Mouse (Mus musculus): ENCODE data around the gene Hmg20b. TPM values are rescaled to one million over a fixed set of nuclear protein-coding genes. Genes with fewer than 3 reads are reported as not detected.

Hmg20b gene
- polyA plus RNA-seq, 1 experiment from 2014 or later: 72.2 TPM

- Histone ChIP-seq H3K27me3 (ENCODE audit: control insufficient read depth, insufficient read depth, low read length) (no peaks in the 10 kb centered on the region), H3K4me1 (replicated peaks; ENCODE audit: control insufficient read depth, insufficient read depth) (peaks cover 8% of the 10 kb centered on the region; the same call in 1 of the 2 replicates), H3K9me3 (ENCODE audit: control insufficient read depth, low read length) (no peaks in the 10 kb centered on the region), H3K36me3 (ENCODE audit: control insufficient read depth, insufficient read depth, low read length) (peaks cover 15% of the 10 kb centered on the region; the same call in 1 of the 2 replicates), H3K27ac (replicated peaks) (peak within 1 kb of the TSS; percentile 95), H3K4me3 (ENCODE audit: low read depth, low read length) (peak within 1 kb of the TSS; percentile 86), H3K9ac (ENCODE audit: low read length) (peak within 1 kb of the TSS; percentile 92), H3K4me2 (replicated peaks; ENCODE audit: low read depth) (peak within 1 kb of the TSS; percentile 89)
- 5% methylated on average over 49 of the region's 54 CpGs for WGBS
- peak; percentile 88 for TF ChIP-seq EP300 (optimal IDR thresholded peaks at IDR 0.05)
- TF ChIP-seq CTCF (IDR thresholded peaks at IDR 0.05; ENCODE audit: low read depth): no peak
- peak; percentile 89 for ATAC-seq (ENCODE audit: low FRiP score, low TSS enrichment)
- peak; percentile 98 for DNase-seq (ENCODE audit: low spot score)
Measured at GRCm38 (mm10) chr10:81383802-81384604, 33.7 kb upstream of the Hmg20b start, which contains the start of the genes Dohh and Gm48551. Gene Dohh, plus strand, starts transcription at chr10:81384428. Gene Gm48551, plus strand, starts transcription at chr10:81384466.

- H3K4me3 ChIP-seq (ENCODE audit: low read depth, low read length): no peak overlapping the region
- 51% methylated on average over 5 of the region's 5 CpGs for WGBS
- TF ChIP-seq EP300 (optimal IDR thresholded peaks at IDR 0.05): no peak
- TF ChIP-seq CTCF (IDR thresholded peaks at IDR 0.05; ENCODE audit: low read depth): no peak
- no peak overlapping the region for H3K4me2 ChIP-seq (replicated peaks; ENCODE audit: low read depth)
- no peaks in the 10 kb centered on the region for H3K9me3 ChIP-seq (ENCODE audit: control insufficient read depth, low read length)
- DNase-seq (ENCODE audit: low spot score) (peak; percentile 88), ATAC-seq (ENCODE audit: low FRiP score, low TSS enrichment) (peak; percentile 1; the same call in 1 of the 2 replicates)
- peak overlapping the region; percentile 30; the same call in 1 of the 2 replicates for H3K27ac ChIP-seq (replicated peaks)
- H3K9ac ChIP-seq (ENCODE audit: low read length): no peak overlapping the region
- H3K27me3 ChIP-seq (ENCODE audit: control insufficient read depth, insufficient read depth, low read length): no peaks in the 10 kb centered on the region
- peaks cover 13% of the 10 kb centered on the region for H3K4me1 ChIP-seq (replicated peaks; ENCODE audit: control insufficient read depth, insufficient read depth)
- H3K36me3 ChIP-seq (ENCODE audit: control insufficient read depth, insufficient read depth, low read length): peaks cover 4% of the 10 kb centered on the region; the same call in 1 of the 2 replicates
Measured at GRCm38 (mm10) chr10:81382039-81382438, 31.8 kb upstream of the Hmg20b start.

GRCm38 (mm10) chr10:81379809-81380378 lies 29.6 kb upstream of the Hmg20b start:
- no peak overlapping the region for H3K9ac ChIP-seq (ENCODE audit: low read length)
- H3K27ac ChIP-seq (replicated peaks): no peak overlapping the region
- WGBS: 89% methylated on average over 6 of the region's 6 CpGs
- H3K36me3 ChIP-seq (ENCODE audit: control insufficient read depth, insufficient read depth, low read length): no peaks in the 10 kb centered on the region
- no peak overlapping the region for H3K4me2 ChIP-seq (replicated peaks; ENCODE audit: low read depth)
- no peak for ATAC-seq (ENCODE audit: low FRiP score, low TSS enrichment)
- H3K4me3 ChIP-seq (ENCODE audit: low read depth, low read length): no peak overlapping the region
- no peaks in the 10 kb centered on the region for H3K9me3 ChIP-seq (ENCODE audit: control insufficient read depth, low read length)
- TF ChIP-seq EP300 (optimal IDR thresholded peaks at IDR 0.05) (no peak), CTCF (IDR thresholded peaks at IDR 0.05; ENCODE audit: low read depth) (no peak)
- H3K27me3 ChIP-seq (ENCODE audit: control insufficient read depth, insufficient read depth, low read length): no peaks in the 10 kb centered on the region
- DNase-seq (ENCODE audit: low spot score): no peak
- H3K4me1 ChIP-seq (replicated peaks; ENCODE audit: control insufficient read depth, insufficient read depth): peaks cover 13% of the 10 kb centered on the region

- Histone ChIP-seq H3K9me3 (ENCODE audit: control insufficient read depth, low read length) (no peaks in the 10 kb centered on the region), H3K27ac (replicated peaks) (peak overlapping the region; percentile 25; the same call in 1 of the 2 replicates), H3K4me3 (ENCODE audit: low read depth, low read length) (peak overlapping the region; percentile 51), H3K4me2 (replicated peaks; ENCODE audit: low read depth) (peak overlapping the region; percentile 57), H3K27me3 (ENCODE audit: control insufficient read depth, insufficient read depth, low read length) (no peaks in the 10 kb centered on the region), H3K36me3 (ENCODE audit: control insufficient read depth, insufficient read depth, low read length) (peaks cover 3% of the 10 kb centered on the region; the same call in 1 of the 2 replicates), H3K9ac (ENCODE audit: low read length) (peak overlapping the region; percentile 43), H3K4me1 (replicated peaks; ENCODE audit: control insufficient read depth, insufficient read depth) (peaks cover 13% of the 10 kb centered on the region)
- no peak for TF ChIP-seq CTCF (IDR thresholded peaks at IDR 0.05; ENCODE audit: low read depth)
- TF ChIP-seq EP300 (optimal IDR thresholded peaks at IDR 0.05): no peak
- no peak for ATAC-seq (ENCODE audit: low FRiP score, low TSS enrichment)
- DNase-seq (ENCODE audit: low spot score): no peak
- WGBS: 60% methylated on average over 3 of the region's 3 CpGs
Measured at GRCm38 (mm10) chr10:81379183-81379553, 28.9 kb upstream of the Hmg20b start.

- Histone ChIP-seq H3K4me2 (replicated peaks; ENCODE audit: low read depth) (peak overlapping the region; percentile 57), H3K36me3 (ENCODE audit: control insufficient read depth, insufficient read depth, low read length) (peaks cover 5% of the 10 kb centered on the region; the same call in 1 of the 2 replicates), H3K4me1 (replicated peaks; ENCODE audit: control insufficient read depth, insufficient read depth) (peaks cover 13% of the 10 kb centered on the region), H3K27ac (replicated peaks) (peak overlapping the region; percentile 25; the same call in 1 of the 2 replicates), H3K4me3 (ENCODE audit: low read depth, low read length) (peak overlapping the region; percentile 86), H3K27me3 (ENCODE audit: control insufficient read depth, insufficient read depth, low read length) (no peaks in the 10 kb centered on the region), H3K9ac (ENCODE audit: low read length) (peak overlapping the region; percentile 43), H3K9me3 (ENCODE audit: control insufficient read depth, low read length) (no peaks in the 10 kb centered on the region)
- DNase-seq (ENCODE audit: low spot score) (peak; percentile 100), ATAC-seq (ENCODE audit: low FRiP score, low TSS enrichment) (peak; percentile 95)
- peak; percentile 40 for TF ChIP-seq CTCF (IDR thresholded peaks at IDR 0.05; ENCODE audit: low read depth)
- no peak for TF ChIP-seq EP300 (optimal IDR thresholded peaks at IDR 0.05)
- under 1% methylated on average over 42 of the region's 46 CpGs for whole genome bisulfite sequencing
Measured at GRCm38 (mm10) chr10:81378553-81379182, 28.4 kb upstream of the Hmg20b start.
